Mouse (Mus musculus): Measurements from ENCODE around the gene Gcnt7. TPM values are rescaled to one million over a fixed set of nuclear protein-coding genes. Genes with fewer than 3 reads are reported as not detected.

Gcnt7 gene
- total RNA-seq, 2 experiments from 2014 or later, result not detected

GRCm38 (mm10) chr2:172452031-172452430 lies 6.4 kb downstream of the Gcnt7 start:
- no peak for DNase-seq (ENCODE audit: extremely low spot score in 1 of 2, low spot score in 2 of 2)
- TF ChIP-seq CTCF (IDR thresholded peaks at IDR 0.05), result no peak
- no peak overlapping the region for H3K27ac ChIP-seq
- no peak overlapping the region for H3K4me3 ChIP-seq
- intact Hi-C loops (cut with DNase I), result no loop called here

GRCm38 (mm10) chr2:172450640-172451039 lies 7.8 kb downstream of the Gcnt7 start:
- no peak overlapping the region for H3K27ac ChIP-seq
- intact Hi-C loops (cut with DNase I), result no loop called here
- no peak overlapping the region for H3K4me3 ChIP-seq
- DNase-seq (ENCODE audit: extremely low spot score in 1 of 2, low spot score in 2 of 2), result no peak
- TF ChIP-seq CTCF (IDR thresholded peaks at IDR 0.05), result no peak

GRCm38 (mm10) chr2:172448329-172448728 lies 10.1 kb downstream of the Gcnt7 start:
- TF ChIP-seq CTCF (IDR thresholded peaks at IDR 0.05), result no peak
- intact Hi-C loops (cut with DNase I), result no loop called here

GRCm38 (mm10) chr2:172447317-172447716 lies 11.1 kb downstream of the Gcnt7 start:
- intact Hi-C loops (cut with DNase I), result no loop called here
- TF ChIP-seq CTCF (IDR thresholded peaks at IDR 0.05), result peak; percentile 48

More at GRCm38 (mm10) chr2:172448329-172448728, 10.1 kb downstream of the Gcnt7 start:
- H3K27ac ChIP-seq, result no peak overlapping the region
- H3K4me3 ChIP-seq, result no peak overlapping the region
- DNase-seq (ENCODE audit: extremely low spot score in 1 of 2, low spot score in 2 of 2), result no peak

GRCm38 (mm10) chr2:172445617-172446016 lies 12.8 kb downstream of the Gcnt7 start:
- DNase-seq (ENCODE audit: extremely low spot score in 1 of 2, low spot score in 2 of 2), result no peak
- no peak for TF ChIP-seq CTCF (IDR thresholded peaks at IDR 0.05)
- intact Hi-C loops (cut with DNase I), result no loop called here
- no peak overlapping the region for H3K27ac ChIP-seq
- H3K4me3 ChIP-seq, result no peak overlapping the region

More at GRCm38 (mm10) chr2:172447317-172447716, 11.1 kb downstream of the Gcnt7 start:
- DNase-seq (ENCODE audit: extremely low spot score in 1 of 2, low spot score in 2 of 2), result no peak
- no peak overlapping the region for H3K27ac ChIP-seq
- no peak overlapping the region for H3K4me3 ChIP-seq

GRCm38 (mm10) chr2:172441176-172441575 lies 17.2 kb downstream of the Gcnt7 start:
- TF ChIP-seq CTCF (IDR thresholded peaks at IDR 0.05), result no peak
- intact Hi-C loops (cut with DNase I), result loop anchor here (2.0 to 5.0 kb wide), 2 partner anchors 70 to 214 kb away; partner anchors contain the start of genes Aurka and Cstf1
- Histone ChIP-seq H3K27ac (no peak overlapping the region), H3K4me3 (peak overlapping the region; percentile 99)
- DNase-seq (ENCODE audit: extremely low spot score in 1 of 2, low spot score in 2 of 2), result no peak

- no peak for DNase-seq (ENCODE audit: extremely low spot score in 1 of 2, low spot score in 2 of 2)
- Histone ChIP-seq H3K4me3 (peak overlapping the region; percentile 99), H3K27ac (peak overlapping the region; percentile 69)
- no peak for TF ChIP-seq CTCF (IDR thresholded peaks at IDR 0.05)
- intact Hi-C loops (cut with DNase I), result loop anchor here (2.0 to 5.0 kb wide), 2 partner anchors 70 to 213 kb away; partner anchors contain the start of genes Aurka and Cstf1
Observed at GRCm38 (mm10) chr2:172440640-172441005, 17.8 kb downstream of the Gcnt7 start.

- peak; percentile 99 to 100 for DNase-seq (ENCODE audit: extremely low spot score in 1 of 2, low spot score in 2 of 2)
- intact Hi-C loops (cut with DNase I), result loop anchor here (2.0 to 5.0 kb wide), 3 partner anchors 48 to 213 kb away; partner anchors contain the start of genes Aurka, Cass4 and Cstf1
- Histone ChIP-seq H3K27ac (peak within 1 kb of the TSS; percentile 88), H3K4me3 (peak within 1 kb of the TSS; percentile 99)
- TF ChIP-seq CTCF (IDR thresholded peaks at IDR 0.05), result peak; percentile 29
Observed at GRCm38 (mm10) chr2:172439843-172440639, 18.4 kb downstream of the Gcnt7 start, which contains the start of gene Rtf2. Rtf2 (plus strand) TSS chr2:172440556.

GRCm38 (mm10) chr2:172437371-172437952 lies 20.9 kb downstream of the Gcnt7 start:
- no peak for DNase-seq (ENCODE audit: extremely low spot score in 1 of 2, low spot score in 2 of 2)
- intact Hi-C loops (cut with DNase I), result loop anchor here (5.0 kb wide), 1 partner anchor 45 kb away; the partner anchor contains the start of gene Cass4
- no peak for TF ChIP-seq CTCF (IDR thresholded peaks at IDR 0.05)

GRCm38 (mm10) chr2:172433746-172434145 lies 24.6 kb downstream of the Gcnt7 start:
- intact Hi-C loops (cut with DNase I), result no loop called here
- DNase-seq (ENCODE audit: extremely low spot score in 1 of 2, low spot score in 2 of 2), result no peak
- Histone ChIP-seq H3K27ac (no peak overlapping the region), H3K4me3 (no peak overlapping the region)
- TF ChIP-seq CTCF (IDR thresholded peaks at IDR 0.05), result no peak

More at GRCm38 (mm10) chr2:172437371-172437952, 20.9 kb downstream of the Gcnt7 start:
- Histone ChIP-seq H3K27ac (no peak overlapping the region), H3K4me3 (no peak overlapping the region)

- intact Hi-C loops (cut with DNase I), result no loop called here
- no peak for DNase-seq (ENCODE audit: extremely low spot score in 1 of 2, low spot score in 2 of 2)
- Histone ChIP-seq H3K27ac (no peak overlapping the region), H3K4me3 (no peak overlapping the region)
- TF ChIP-seq CTCF (IDR thresholded peaks at IDR 0.05), result no peak
Observed at GRCm38 (mm10) chr2:172430609-172431008, 27.8 kb downstream of the Gcnt7 start.

GRCm38 (mm10) chr2:172418208-172418607 lies 40.2 kb downstream of the Gcnt7 start:
- no peak for DNase-seq (ENCODE audit: extremely low spot score in 1 of 2, low spot score in 2 of 2)
- Histone ChIP-seq H3K4me3 (no peak overlapping the region), H3K27ac (no peak overlapping the region)
- no peak for TF ChIP-seq CTCF (IDR thresholded peaks at IDR 0.05)
- intact Hi-C loops (cut with DNase I), result no loop called here
